In genomic region chr4:151386701-151387451, GRCm38 (mm10) we compare ENCODE assay signal across 8 mouse cellular contexts.
A peak's percentile ranks its signal among the peaks of the same experiment; 100 is the strongest.
DNase-seq lines count a peak whose midpoint lies in the region; ATAC-seq and TF ChIP-seq lines count a peak whose summit lies in the region.

No protein-coding gene starts in this region.

- no peaks in the 10 kb centered on the region for H3K9me3 ChIP-seq in intestine, embryonic 15.5 days
- no peaks in the 10 kb centered on the region for H3K9me3 ChIP-seq in liver, embryonic 16.5 days (replicated peaks; ENCODE audit: control insufficient read depth, low read length)

- 2% methylated on average over 24 of the region's 24 CpGs for WGBS in heart, adult 2 months
- WGBS in intestine, embryonic 15.5 days, result 2% methylated on average over 24 of the region's 24 CpGs
- 3% methylated on average over 24 of the region's 24 CpGs for WGBS in liver, embryonic 16.5 days (ENCODE audit: insufficient replicate concordance)

- H3K27me3 ChIP-seq in heart, adult 2 months (ENCODE audit: control insufficient read depth, insufficient read depth, low read length), result no peaks in the 10 kb centered on the region
- H3K27me3 ChIP-seq in intestine, embryonic 15.5 days (replicated peaks), result no peaks in the 10 kb centered on the region
- H3K27me3 ChIP-seq in liver, embryonic 16.5 days (ENCODE audit: control insufficient read depth, insufficient read depth, low read depth, low read length), result no peaks in the 10 kb centered on the region

- no peak for TF ChIP-seq CTCF in heart, adult 2 months (IDR thresholded peaks at IDR 0.05)

- H3K9ac ChIP-seq in heart, adult 2 months (ENCODE audit: low read depth, low read length), result no peak overlapping the region
- H3K9ac ChIP-seq in intestine, embryonic 15.5 days, result peak overlapping the region; percentile 26; the same call in 1 of the 2 replicates
- no peak overlapping the region; the same call in 1 of the 2 replicates for H3K9ac ChIP-seq in liver, embryonic 16.5 days (ENCODE audit: low read depth, low read length)

- DNase-seq in heart, adult 2 months, result no peak
- no peak for DNase-seq in heart, adult 18-20 months
- peak; percentile 63 for DNase-seq in embryo, embryonic 10.5 days (ENCODE audit: low spot score)
- no peak for DNase-seq in ovary, postnatal 36 days (ENCODE audit: low spot score)
- DNase-seq in layer of hippocampus, postnatal 10 days (ENCODE audit: low spot score in 2 of 2), result no peak
- no peak for DNase-seq in gastrocnemius, postnatal 4 days (ENCODE audit: low spot score in 2 of 2)

- H3K4me1 ChIP-seq in heart, adult 2 months (ENCODE audit: control insufficient read depth, insufficient read depth, low read length), result no peaks in the 10 kb centered on the region; the same call in 1 of the 2 replicates
- H3K4me1 ChIP-seq in intestine, embryonic 15.5 days (replicated peaks), result 0 out of 2 replicates have a peak, but pooled peaks cover 5% of the 10 kb centered on the region
- no peaks in the 10 kb centered on the region for H3K4me1 ChIP-seq in liver, embryonic 16.5 days (ENCODE audit: control insufficient read depth, low read depth, low read length)

- intact Hi-C loops in heart, adult 2 months (cut with DNase I), result no loop called here

- ATAC-seq in intestine, embryonic 15.5 days, result peak; percentile 65
- ATAC-seq in liver, embryonic 16.5 days (ENCODE audit: low read depth), result no peak

- H3K27ac ChIP-seq in heart, adult 2 months, result no peak overlapping the region
- no peak overlapping the region for H3K27ac ChIP-seq in intestine, embryonic 15.5 days
- no peak overlapping the region for H3K27ac ChIP-seq in liver, embryonic 16.5 days (ENCODE audit: low read length)

- peak overlapping the region; percentile 16; the same call in 1 of the 2 replicates for H3K4me3 ChIP-seq in heart, adult 2 months
- peak overlapping the region; percentile 40 for H3K4me3 ChIP-seq in intestine, embryonic 15.5 days (replicated peaks)
- H3K4me3 ChIP-seq in liver, embryonic 16.5 days (ENCODE audit: low read depth, low read length), result peak overlapping the region; percentile 47

- no peak for TF ChIP-seq EP300 in heart, adult 2 months (IDR thresholded peaks at IDR 0.05; ENCODE audit: insufficient read depth, low read depth, low read length)

- no peaks in the 10 kb centered on the region for H3K36me3 ChIP-seq in heart, adult 2 months (ENCODE audit: control insufficient read depth, insufficient read depth, low read length)
- no peaks in the 10 kb centered on the region for H3K36me3 ChIP-seq in intestine, embryonic 15.5 days
- H3K36me3 ChIP-seq in liver, embryonic 16.5 days (ENCODE audit: control insufficient read depth, insufficient read depth), result no peaks in the 10 kb centered on the region

- no peak for TF ChIP-seq POLR2A in heart, adult 2 months (IDR thresholded peaks at IDR 0.05; ENCODE audit: insufficient read depth, low read depth, low read length)

- peak overlapping the region; percentile 81 for H3K4me2 ChIP-seq in intestine, embryonic 15.5 days (replicated peaks)
- H3K4me2 ChIP-seq in liver, embryonic 16.5 days (ENCODE audit: low read depth, low read length), result peak overlapping the region; percentile 50

- H3K79me2 ChIP-seq in heart, adult 2 months (replicated peaks; ENCODE audit: control insufficient read depth, insufficient read depth, low read length), result no peaks in the 10 kb centered on the region
